Mouse (Mus musculus): ENCODE results near the gene Tm4sf19.
"Not testable (repeated sequence)": the region's sequence is repeated elsewhere in the genome, so short reads cannot be mapped to it uniquely, and the experiment has no call there.

Gene Tm4sf19

GRCm38 (mm10) chr16:32430474-32431046 is 30.3 kb downstream of the Tm4sf19 start, which contains the start of gene Pcyt1a:
Pcyt1a (plus strand) TSS chr16:32430921.
- peak; percentile 78 for DNase-seq (ENCODE audit: low spot score)

GRCm38 (mm10) chr16:32431047-32431591 is 30.8 kb downstream of the Tm4sf19 start:
- DNase-seq (ENCODE audit: low spot score): no peak

- peak; percentile 15 for DNase-seq (ENCODE audit: low spot score)
These were observed 31.6 kb downstream of the Tm4sf19 start for GRCm38 (mm10) chr16:32431926-32432325.

GRCm38 (mm10) chr16:32433138-32433537 is 32.8 kb downstream of the Tm4sf19 start:
- no peak for DNase-seq (ENCODE audit: low spot score)

- no peak for DNase-seq (ENCODE audit: low spot score)
These were observed 33.8 kb downstream of the Tm4sf19 start for GRCm38 (mm10) chr16:32434066-32434465.

- DNase-seq (ENCODE audit: low spot score): no peak
These were observed 34.4 kb downstream of the Tm4sf19 start for GRCm38 (mm10) chr16:32434691-32435090.

- DNase-seq (ENCODE audit: low spot score): no peak
These were observed 36.4 kb downstream of the Tm4sf19 start for GRCm38 (mm10) chr16:32436657-32437056.

GRCm38 (mm10) chr16:32437266-32437665 is 37.0 kb downstream of the Tm4sf19 start:
- no peak for DNase-seq (ENCODE audit: low spot score)

- DNase-seq (ENCODE audit: low spot score): no peak
These were observed 41.1 kb downstream of the Tm4sf19 start for GRCm38 (mm10) chr16:32441432-32441831.

GRCm38 (mm10) chr16:32444615-32445014 is 44.3 kb downstream of the Tm4sf19 start:
- not testable (repeated sequence) for DNase-seq (ENCODE audit: low spot score)

GRCm38 (mm10) chr16:32445558-32445957 is 45.3 kb downstream of the Tm4sf19 start:
- DNase-seq (ENCODE audit: low spot score): no peak

- DNase-seq (ENCODE audit: low spot score): no peak
These were observed 46.3 kb downstream of the Tm4sf19 start for GRCm38 (mm10) chr16:32446563-32447138.

GRCm38 (mm10) chr16:32449665-32450064 is 49.4 kb downstream of the Tm4sf19 start:
- DNase-seq (ENCODE audit: low spot score): peak; percentile 32

GRCm38 (mm10) chr16:32450133-32450532 is 49.8 kb downstream of the Tm4sf19 start:
- no peak for DNase-seq (ENCODE audit: low spot score)

GRCm38 (mm10) chr16:32453102-32453501 is 52.8 kb downstream of the Tm4sf19 start:
- DNase-seq (ENCODE audit: low spot score): no peak

- no peak for DNase-seq (ENCODE audit: low spot score)
These were observed 54.3 kb downstream of the Tm4sf19 start for GRCm38 (mm10) chr16:32454646-32455045.

- DNase-seq (ENCODE audit: low spot score): no peak
These were observed 55.8 kb downstream of the Tm4sf19 start for GRCm38 (mm10) chr16:32456086-32456485.

- no peak for DNase-seq (ENCODE audit: low spot score)
These were observed 56.5 kb downstream of the Tm4sf19 start for GRCm38 (mm10) chr16:32456761-32457160.
